Mouse (Mus musculus) T-helper 1 cell (primary cell): ENCODE measurements around the gene Zfp523.

Experiments
- in situ Hi-C: fragments of 300-600 bp; cut with MboI, MseI; formaldehyde crosslinking; loops from one replicate; pipeline ENCODE4 v1.15.1; 2025; ENCODE audit warnings: high pct_unique_total_duplicates

Gene Zfp523

GRCm38 (mm10) chr17:28160361-28160760 lies 16.6 kb upstream of the Zfp523 start:
- in situ Hi-C loops: loop anchor here (5.0 kb wide), 2 partner anchors 78 to 173 kb away; partner anchors contain the start of gene Tcp11

GRCm38 (mm10) chr17:28161310-28161881 lies 15.5 kb upstream of the Zfp523 start:
- in situ Hi-C loops: loop anchor here (5.0 kb wide), 2 partner anchors 79 to 174 kb away; partner anchors contain the start of gene Tcp11

- in situ Hi-C loops: loop anchor here (5.0 kb wide), 2 partner anchors 81 to 176 kb away; partner anchors contain the start of gene Tcp11
Observed at GRCm38 (mm10) chr17:28163666-28164065, 13.3 kb upstream of the Zfp523 start.

- in situ Hi-C loops: no loop called here
Observed at GRCm38 (mm10) chr17:28170460-28171305, 6.2 kb upstream of the Zfp523 start.

GRCm38 (mm10) chr17:28172690-28173089 lies 4.2 kb upstream of the Zfp523 start:
- in situ Hi-C loops: no loop called here

- in situ Hi-C loops: no loop called here
Observed at GRCm38 (mm10) chr17:28177540-28178046, 664 bp downstream of the Zfp523 start.

GRCm38 (mm10) chr17:28180331-28180730 lies 3.4 kb downstream of the Zfp523 start:
- in situ Hi-C loops: no loop called here

- in situ Hi-C loops: no loop called here
Observed at GRCm38 (mm10) chr17:28180783-28181544, 4.0 kb downstream of the Zfp523 start.

GRCm38 (mm10) chr17:28184971-28185638 lies 8.2 kb downstream of the Zfp523 start:
- in situ Hi-C loops: no loop called here

- in situ Hi-C loops: no loop called here
Observed at GRCm38 (mm10) chr17:28188313-28188712, 11.4 kb downstream of the Zfp523 start.

GRCm38 (mm10) chr17:28192754-28193153 lies 15.8 kb downstream of the Zfp523 start:
- in situ Hi-C loops: no loop called here

GRCm38 (mm10) chr17:28193559-28193958 lies 16.6 kb downstream of the Zfp523 start:
- in situ Hi-C loops: no loop called here

- in situ Hi-C loops: no loop called here
Observed at GRCm38 (mm10) chr17:28195033-28195432, 18.1 kb downstream of the Zfp523 start.

- in situ Hi-C loops: no loop called here
Observed at GRCm38 (mm10) chr17:28197646-28198045, 20.7 kb downstream of the Zfp523 start.

GRCm38 (mm10) chr17:28201982-28202381 lies 25.1 kb downstream of the Zfp523 start:
- in situ Hi-C loops: no loop called here

- in situ Hi-C loops: no loop called here
Observed at GRCm38 (mm10) chr17:28204052-28204720, 27.3 kb downstream of the Zfp523 start.

GRCm38 (mm10) chr17:28205443-28205842 lies 28.5 kb downstream of the Zfp523 start:
- in situ Hi-C loops: no loop called here

GRCm38 (mm10) chr17:28207092-28207491 lies 30.2 kb downstream of the Zfp523 start:
- in situ Hi-C loops: no loop called here

GRCm38 (mm10) chr17:28207591-28208313 lies 30.8 kb downstream of the Zfp523 start, which contains the start of gene Def6:
Gene Def6, plus strand, starts transcription at chr17:28207778.
- in situ Hi-C loops: no loop called here

- in situ Hi-C loops: no loop called here
Observed at GRCm38 (mm10) chr17:28208314-28208612, 31.3 kb downstream of the Zfp523 start.
